Mouse (Mus musculus): ENCODE results near the gene Kcnq2. TPM values are rescaled to one million over a fixed set of nuclear protein-coding genes. Genes with fewer than 3 reads are reported as not detected.

Gene Kcnq2
- total RNA-seq, 2 experiments from 2014 or later: 0.29 TPM; not detected in 1

DNA sequence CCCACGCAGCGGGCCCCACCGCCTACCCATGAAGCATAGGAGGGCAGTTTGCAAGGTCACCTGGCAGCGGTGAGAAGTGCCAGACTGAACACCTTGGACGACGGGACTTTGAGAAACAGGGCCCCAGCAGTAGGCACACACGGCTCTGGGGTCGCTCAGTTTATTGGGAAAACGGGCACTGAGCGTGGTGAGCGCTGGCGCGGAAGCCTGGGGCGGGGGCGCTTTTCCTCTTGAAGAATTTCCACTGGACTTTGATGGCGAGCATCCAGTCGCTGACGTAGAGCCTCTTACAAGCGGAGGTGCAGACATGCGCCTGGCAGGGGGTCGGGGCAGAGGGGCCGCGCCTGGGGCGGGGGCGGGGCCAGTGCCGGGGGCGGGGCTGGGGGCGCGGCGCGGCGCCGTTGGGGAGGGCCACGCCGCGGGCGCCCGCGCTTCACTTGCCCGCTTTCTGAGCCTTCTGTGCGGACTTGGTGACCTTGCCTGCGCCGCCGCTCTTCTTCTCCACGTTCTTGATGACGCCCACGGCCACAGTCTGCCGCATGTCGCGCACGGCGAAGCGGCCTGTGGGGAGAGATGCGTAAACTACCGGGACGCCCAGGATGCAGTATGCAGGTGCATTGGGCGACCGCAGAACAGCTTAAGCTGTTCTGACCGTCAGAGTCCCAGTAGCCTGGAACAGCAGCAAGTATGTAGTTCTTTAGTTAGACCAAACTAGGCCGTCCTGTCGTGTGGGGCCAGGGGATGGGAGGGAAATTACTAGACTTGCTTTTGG lies 12.6 kb upstream of the Kcnq2 start:
- DNase-seq: peak; percentile 66

DNA sequence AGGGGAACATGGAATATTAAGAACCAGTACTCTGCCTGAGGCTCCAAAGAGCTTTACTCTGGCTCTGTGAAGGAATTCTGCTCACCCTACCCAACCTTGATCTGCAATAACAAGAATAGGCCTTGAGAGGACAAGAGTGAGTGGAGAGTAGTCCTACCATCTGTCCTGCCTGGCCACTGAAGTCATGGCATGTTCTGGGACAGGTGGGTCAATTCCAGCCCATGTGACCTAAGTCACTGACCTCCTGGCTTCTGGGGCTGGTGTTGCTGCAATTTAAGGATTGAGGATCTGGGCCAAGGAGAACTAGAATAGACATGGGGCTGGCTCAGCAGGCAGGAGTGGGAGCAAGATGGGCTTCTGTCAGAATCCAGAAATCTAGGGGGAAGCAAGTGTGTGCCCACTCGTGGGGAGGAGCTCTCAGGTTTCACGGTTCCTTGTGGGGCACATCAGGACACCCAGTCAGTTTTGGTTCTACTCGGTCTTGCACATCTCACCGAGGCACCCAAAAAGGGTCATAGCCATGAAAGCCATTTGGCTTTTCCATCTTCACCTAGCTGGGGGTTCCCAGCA lies 12.0 kb upstream of the Kcnq2 start:
- DNase-seq: no peak

DNA sequence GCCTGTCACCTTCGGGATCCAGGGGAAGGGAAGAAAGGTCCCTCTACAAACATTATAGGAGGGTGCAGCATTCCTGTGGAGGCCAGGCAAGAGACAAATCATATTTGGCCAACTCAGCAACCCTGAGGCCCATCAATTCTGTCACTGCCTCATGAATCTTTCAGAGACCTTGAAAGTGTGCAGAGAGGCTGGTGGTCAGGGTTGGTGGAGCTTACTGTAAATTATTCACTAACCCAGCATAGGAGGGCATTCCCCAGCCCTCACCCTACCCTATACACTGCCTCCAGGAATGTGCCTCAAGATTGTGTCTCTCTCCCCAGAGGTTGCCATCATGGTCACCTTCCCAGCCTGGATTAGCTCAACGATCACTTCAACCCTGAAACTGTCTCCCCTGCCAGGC lies 9.6 kb upstream of the Kcnq2 start:
- DNase-seq: no peak

DNA sequence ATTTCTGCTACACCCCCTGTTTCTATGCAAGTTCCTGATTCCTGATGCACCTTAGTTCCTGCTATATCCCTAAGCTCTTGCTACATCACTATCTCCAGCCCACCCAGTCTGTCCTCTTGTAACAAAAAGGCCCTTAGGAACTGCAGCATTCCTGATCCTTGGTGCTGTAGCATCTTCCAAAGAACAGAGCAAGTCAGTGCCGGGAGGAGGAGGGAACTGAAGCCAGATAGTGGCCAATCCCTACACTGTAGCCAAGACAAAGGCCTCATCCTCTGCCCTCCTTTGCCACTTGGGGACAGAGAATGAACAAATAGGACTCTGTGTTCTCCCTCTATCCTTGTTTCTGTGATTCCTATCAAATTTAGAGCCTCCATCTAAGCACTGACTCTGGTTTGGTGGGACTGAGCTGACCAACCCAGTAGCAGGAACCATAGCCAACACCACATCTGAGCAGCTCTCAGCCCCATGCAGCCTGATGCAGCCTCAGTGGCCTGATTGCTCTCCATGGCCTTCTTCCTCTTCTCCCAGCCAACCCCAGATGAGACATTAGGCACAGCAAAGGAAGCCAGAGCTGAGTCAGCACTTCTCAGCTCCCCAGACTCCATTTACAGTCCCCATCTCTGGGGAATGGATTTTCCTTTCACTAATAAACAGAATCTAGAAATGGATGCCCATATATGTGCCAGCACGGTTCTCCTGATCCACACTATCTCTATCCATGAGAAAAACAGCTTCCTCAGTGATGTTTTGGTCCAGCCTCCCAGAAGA lies 8.6 kb upstream of the Kcnq2 start:
- DNase-seq: no peak

DNA sequence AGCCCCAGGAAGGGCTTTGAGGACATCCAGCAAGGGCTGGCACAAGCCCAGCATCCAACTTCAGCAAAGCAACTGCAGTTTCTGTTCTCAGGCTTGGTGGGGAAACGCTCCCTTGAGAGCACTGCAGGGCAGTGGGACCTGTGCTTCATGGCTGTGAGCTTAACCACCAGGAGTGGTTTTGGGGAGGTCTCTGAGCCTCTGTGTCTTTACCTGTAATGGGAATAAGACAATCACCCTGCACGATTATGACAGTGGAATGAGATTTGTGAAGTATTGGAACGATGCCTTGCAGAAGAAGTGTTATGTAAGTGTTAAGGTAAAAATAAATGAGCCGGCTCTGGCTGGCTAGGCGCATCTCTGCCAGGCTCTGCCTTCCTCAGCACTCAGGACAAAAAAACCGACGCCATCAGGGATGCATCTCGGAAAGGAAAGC lies 7.6 kb upstream of the Kcnq2 start:
- no peak for DNase-seq

DNA sequence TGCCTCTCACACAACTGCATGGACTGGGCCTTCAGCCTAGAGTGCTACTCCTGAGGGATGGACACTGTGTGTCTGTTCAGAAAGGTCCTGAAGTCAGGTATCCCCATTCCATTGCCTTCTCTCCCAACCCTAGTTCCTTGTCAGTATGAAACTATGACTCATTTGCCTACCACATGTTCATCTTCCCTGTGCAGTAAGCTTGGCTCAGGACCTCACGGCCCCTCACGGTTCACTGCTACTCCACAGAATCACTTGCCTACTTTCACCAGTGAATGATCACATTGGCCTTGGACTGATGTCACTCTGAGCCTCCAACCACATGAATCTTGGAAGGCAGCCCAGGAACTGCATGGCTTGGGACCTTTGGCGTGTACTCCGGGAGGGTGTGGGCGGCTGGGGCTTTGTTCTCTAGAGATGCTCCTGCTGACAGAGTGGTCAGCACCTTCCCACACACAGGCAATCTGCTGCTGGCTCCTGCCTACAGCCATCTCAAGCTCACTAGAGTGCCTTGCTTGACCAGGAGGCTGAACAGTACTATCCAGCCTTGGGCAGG lies 4.6 kb upstream of the Kcnq2 start:
- no peak for DNase-seq

DNA sequence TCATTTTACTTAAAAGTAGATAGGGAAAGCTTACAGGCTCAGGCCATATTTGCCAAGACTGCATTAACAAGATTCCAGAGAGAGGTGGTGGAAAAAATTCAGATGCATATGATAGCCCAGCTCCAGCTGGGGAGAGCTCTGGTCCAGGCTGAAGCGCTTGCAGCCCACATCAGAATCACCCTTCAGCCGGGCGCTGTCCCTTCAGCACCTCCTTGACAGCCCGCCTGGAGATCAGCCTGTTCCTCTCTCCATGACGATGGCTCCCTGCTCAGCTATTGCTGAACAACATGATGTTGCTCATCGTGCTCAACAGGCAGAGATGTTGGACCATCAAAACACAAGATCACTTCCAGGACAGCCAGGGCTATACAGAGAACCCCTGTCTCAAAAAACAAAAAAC lies 1.8 kb upstream of the Kcnq2 start:
- peak; percentile 75 for DNase-seq

DNA sequence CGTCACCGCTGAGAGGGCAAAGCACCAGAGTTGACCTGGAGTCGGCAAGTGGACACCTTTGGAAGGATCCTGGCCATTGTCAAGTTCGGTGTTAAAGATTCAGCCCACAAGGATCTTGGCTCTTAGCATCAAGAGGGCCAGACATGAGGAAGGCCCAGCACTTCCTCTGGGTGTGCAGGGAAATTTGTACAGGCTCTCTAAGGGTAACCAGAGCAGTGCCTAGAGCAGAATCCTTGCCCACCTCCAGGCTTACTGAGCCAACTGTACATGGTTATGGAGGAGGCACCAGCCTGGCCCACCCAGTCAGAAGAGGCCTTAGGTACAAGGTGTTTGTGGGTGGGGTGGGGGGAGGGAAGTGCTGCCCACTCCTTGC lies 332 bp upstream of the Kcnq2 start:
- DNase-seq: no peak

DNA sequence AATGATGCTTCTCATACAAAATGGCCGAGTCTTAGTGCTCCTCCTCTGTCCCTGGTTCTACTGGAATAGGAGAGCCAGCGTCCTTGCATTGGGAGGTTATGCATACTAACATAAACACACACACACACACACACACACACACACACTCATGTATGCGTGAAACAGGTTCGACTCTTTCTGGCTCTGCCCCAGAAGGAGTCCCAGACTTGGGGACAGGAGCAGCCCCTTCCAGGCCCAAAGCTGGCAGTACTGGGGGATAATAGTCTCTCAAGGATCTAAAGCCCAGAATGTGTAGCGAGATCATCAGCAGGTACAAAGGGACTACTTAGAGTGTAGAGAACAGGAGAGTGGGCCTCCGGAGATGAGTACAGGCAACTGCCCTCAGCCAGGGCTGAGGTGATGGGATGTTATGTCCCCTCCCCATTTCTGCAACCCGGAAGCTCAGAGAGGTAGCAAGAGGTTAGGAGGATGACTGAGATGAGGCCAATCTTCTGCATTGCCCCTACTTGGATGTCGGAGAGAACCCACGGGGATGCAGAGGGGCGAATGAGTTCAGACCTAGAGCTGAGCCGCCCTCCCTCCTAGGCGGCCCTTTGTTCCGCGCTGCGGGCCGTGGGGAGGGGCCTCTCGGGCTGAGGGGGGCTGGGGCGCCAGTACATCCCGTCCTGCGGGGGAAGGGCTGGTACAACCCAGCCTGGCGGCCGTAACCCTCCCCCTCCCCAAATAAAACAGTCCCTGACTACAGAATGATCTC lies 1.1 kb downstream of the Kcnq2 start:
- no peak for DNase-seq

- DNase-seq: no peak
Observed at GRCm38 (mm10) chr2:181130245-181130644, 4.9 kb downstream of the Kcnq2 start.

- no peak for DNase-seq
Observed at GRCm38 (mm10) chr2:181128963-181129362, 6.1 kb downstream of the Kcnq2 start.

DNA sequence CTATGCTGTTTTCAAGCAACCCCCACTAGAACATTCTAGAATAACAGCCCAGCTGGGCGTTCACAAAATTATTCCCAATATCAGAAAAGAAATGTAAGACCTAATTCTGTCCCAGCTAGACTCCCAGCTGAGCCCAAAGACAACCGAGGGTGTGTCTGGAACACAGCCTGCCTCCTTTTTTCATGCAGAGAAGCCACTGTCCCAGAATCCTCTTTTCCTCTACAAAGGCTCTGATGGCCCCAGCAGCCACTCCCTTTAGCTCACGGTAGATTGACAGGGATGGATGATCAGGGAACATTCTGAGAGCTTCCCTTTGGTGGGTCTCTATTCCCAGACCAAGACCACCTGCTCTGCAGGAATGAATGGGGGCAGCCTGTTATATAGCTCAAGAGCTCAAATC lies 7.3 kb downstream of the Kcnq2 start:
- no peak for DNase-seq

- peak; percentile 38 for DNase-seq
Observed at GRCm38 (mm10) chr2:181125726-181126455, 9.2 kb downstream of the Kcnq2 start.

GRCm38 (mm10) chr2:181122642-181123041 lies 12.5 kb downstream of the Kcnq2 start:
- no peak for DNase-seq

- no peak for DNase-seq
Observed at GRCm38 (mm10) chr2:181120922-181121449, 14.1 kb downstream of the Kcnq2 start.

GRCm38 (mm10) chr2:181119952-181120351 lies 15.1 kb downstream of the Kcnq2 start:
- DNase-seq: no peak

DNA sequence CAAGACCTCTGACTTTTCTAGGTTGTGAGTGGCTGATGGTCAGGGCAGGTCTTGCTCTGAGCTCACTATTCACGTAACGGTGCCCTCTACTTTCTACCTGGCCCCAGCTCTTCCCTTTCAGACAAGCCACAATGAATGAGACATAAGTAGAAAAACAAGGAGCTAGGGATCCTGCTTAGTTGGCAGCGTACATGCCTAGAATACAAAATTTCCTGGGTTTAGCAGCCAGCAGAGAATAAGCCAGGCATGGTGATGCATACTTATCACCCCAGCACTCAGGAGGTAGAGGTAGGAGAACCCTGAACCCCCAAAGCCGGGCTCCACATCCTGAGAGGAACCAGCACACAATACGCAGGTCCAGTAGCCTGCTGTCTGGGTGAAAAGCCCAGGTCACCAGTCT lies 18.7 kb downstream of the Kcnq2 start:
- DNase-seq: no peak

DNA sequence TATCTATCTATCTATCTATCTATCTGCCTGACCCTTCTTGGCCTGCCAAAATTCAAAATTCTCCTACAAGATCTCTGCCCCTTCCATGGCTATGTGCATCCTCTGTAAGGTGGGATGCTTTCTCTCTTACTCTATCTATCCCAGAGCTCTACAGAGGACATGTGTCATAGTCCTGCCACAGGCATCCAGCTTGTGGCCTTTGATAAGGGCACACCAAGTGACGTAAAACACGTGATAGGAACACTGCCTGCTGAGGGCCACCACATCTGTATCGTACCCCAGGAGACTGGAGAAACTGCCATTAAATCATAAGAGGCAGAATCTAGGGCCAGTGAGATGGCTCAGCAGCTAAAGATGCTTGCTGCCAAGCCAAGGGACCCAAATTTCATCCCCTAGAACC lies 19.7 kb downstream of the Kcnq2 start:
- no peak for DNase-seq

- DNase-seq: no peak
Observed at GRCm38 (mm10) chr2:181113762-181114361, 21.2 kb downstream of the Kcnq2 start.

DNA sequence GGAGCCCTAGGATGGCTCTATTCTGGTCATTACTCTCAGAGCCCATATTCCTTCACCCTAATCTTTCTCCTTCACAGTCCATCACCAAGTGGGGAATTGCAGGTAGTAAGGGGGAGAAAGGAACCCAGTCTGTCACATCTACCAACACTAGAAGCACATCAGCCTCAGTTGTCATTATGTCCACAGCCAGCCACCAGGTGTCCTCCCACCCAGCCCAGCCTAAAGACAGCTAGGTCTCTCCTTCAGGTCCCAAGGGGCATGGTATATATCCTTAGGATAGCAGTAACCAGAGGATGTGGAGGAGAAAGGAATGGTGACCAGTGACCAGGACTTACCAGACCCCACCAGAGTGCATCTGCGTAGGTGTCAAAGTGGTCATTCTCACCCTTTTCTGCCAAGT lies 23.4 kb downstream of the Kcnq2 start:
- DNase-seq: no peak

GRCm38 (mm10) chr2:181104111-181104510 lies 31.0 kb downstream of the Kcnq2 start:
- no peak for DNase-seq

Measured in heart, postnatal 4 days (tissue).